Mouse (Mus musculus) brown adipose tissue, adult 24 weeks (tissue): ENCODE measurements around the gene Dcun1d2. TPM values are rescaled to one million over a fixed set of nuclear protein-coding genes. Genes with fewer than 3 reads are reported as not detected.

Experiments used
- H3K27ac ChIP-seq: fragments of 200-500 bp; replicated peaks from 2 replicates; pipeline ENCODE4 v1.5.1; 2012; ENCODE audit warnings: low read depth, mild to moderate bottlenecking, low read length
- H3K4me1 ChIP-seq: fragments of 200-500 bp; 2 replicates; pipeline ENCODE4 v1.6.1; 2012; ENCODE audit warnings: low read length, mixed read lengths; ENCODE audit not compliant: control insufficient read depth, insufficient read depth, insufficient read length
- H3K4me3 ChIP-seq: fragments of 200-500 bp; 2 replicates; pipeline ENCODE4 v1.5.1; 2012; ENCODE audit warnings: low read depth, mild to moderate bottlenecking, low read length, moderate library complexity; ENCODE audit not compliant: insufficient read depth
- polyA plus RNA-seq: library from polyadenylated mRNA; stranded (reverse); fragments of >200 nt; gene quantifications from 2 replicates; pipeline ENCODE4 v1.2.4, GENCODE M21; 2012; ENCODE audit not compliant: missing spikeins, insufficient read depth, insufficient read length

Dcun1d2 gene
- polyA plus RNA-seq, 1 experiment = 21.1 TPM

GRCm38 (mm10) chr8:13229802-13230201 lies 58.1 kb downstream of the Dcun1d2 start:
- no peak overlapping the region for H3K27ac ChIP-seq

GRCm38 (mm10) chr8:13228923-13229610 lies 58.9 kb downstream of the Dcun1d2 start:
- H3K4me3 ChIP-seq = no peak overlapping the region
- H3K4me1 ChIP-seq = no peaks in the 10 kb centered on the region
- H3K27ac ChIP-seq = no peak overlapping the region

More at GRCm38 (mm10) chr8:13229802-13230201, 58.1 kb downstream of the Dcun1d2 start:
- Histone ChIP-seq H3K4me3 (no peak overlapping the region), H3K4me1 (no peaks in the 10 kb centered on the region)

- no peak overlapping the region for H3K4me3 ChIP-seq
- H3K4me1 ChIP-seq = no peaks in the 10 kb centered on the region
- no peak overlapping the region for H3K27ac ChIP-seq
Observed at GRCm38 (mm10) chr8:13227184-13227583, 60.7 kb downstream of the Dcun1d2 start.

- Histone ChIP-seq H3K4me3 (no peak overlapping the region), H3K27ac (no peak overlapping the region), H3K4me1 (no peaks in the 10 kb centered on the region)
Observed at GRCm38 (mm10) chr8:13226288-13226687, 61.6 kb downstream of the Dcun1d2 start.

GRCm38 (mm10) chr8:13224426-13224825 lies 63.5 kb downstream of the Dcun1d2 start:
- Histone ChIP-seq H3K27ac (no peak overlapping the region), H3K4me1 (no peaks in the 10 kb centered on the region), H3K4me3 (no peak overlapping the region)

GRCm38 (mm10) chr8:13218441-13218840 lies 69.5 kb downstream of the Dcun1d2 start:
- Histone ChIP-seq H3K27ac (no peak overlapping the region), H3K4me3 (no peak overlapping the region), H3K4me1 (peaks cover 2% of the 10 kb centered on the region; the same call in 1 of the 2 replicates)

GRCm38 (mm10) chr8:13217986-13218385 lies 69.9 kb downstream of the Dcun1d2 start:
- peaks cover 4% of the 10 kb centered on the region; the same call in 1 of the 2 replicates for H3K4me1 ChIP-seq
- H3K27ac ChIP-seq = no peak overlapping the region
- no peak overlapping the region for H3K4me3 ChIP-seq

- no peak overlapping the region for H3K27ac ChIP-seq
Observed at GRCm38 (mm10) chr8:13217093-13217492, 70.8 kb downstream of the Dcun1d2 start.

GRCm38 (mm10) chr8:13216386-13216785 lies 71.5 kb downstream of the Dcun1d2 start:
- H3K4me3 ChIP-seq = no peak overlapping the region
- H3K4me1 ChIP-seq = peaks cover 6% of the 10 kb centered on the region; the same call in 1 of the 2 replicates
- no peak overlapping the region for H3K27ac ChIP-seq

More at GRCm38 (mm10) chr8:13217093-13217492, 70.8 kb downstream of the Dcun1d2 start:
- Histone ChIP-seq H3K4me1 (peaks cover 6% of the 10 kb centered on the region; the same call in 1 of the 2 replicates), H3K4me3 (no peak overlapping the region)

GRCm38 (mm10) chr8:13213479-13214268 lies 74.3 kb downstream of the Dcun1d2 start:
- Histone ChIP-seq H3K27ac (no peak overlapping the region), H3K4me3 (no peak overlapping the region), H3K4me1 (peaks cover 11% of the 10 kb centered on the region; the same call in 1 of the 2 replicates)

GRCm38 (mm10) chr8:13209770-13210169 lies 78.2 kb downstream of the Dcun1d2 start:
- H3K4me1 ChIP-seq = peaks cover 15% of the 10 kb centered on the region; the same call in 1 of the 2 replicates
- no peak overlapping the region for H3K4me3 ChIP-seq
- H3K27ac ChIP-seq = peak overlapping the region; percentile 57

GRCm38 (mm10) chr8:13208627-13209355 lies 79.1 kb downstream of the Dcun1d2 start:
- H3K27ac ChIP-seq = peak overlapping the region; percentile 47; the same call in 1 of the 2 replicates
- H3K4me3 ChIP-seq = no peak overlapping the region
- H3K4me1 ChIP-seq = peaks cover 21% of the 10 kb centered on the region; the same call in 1 of the 2 replicates

- H3K27ac ChIP-seq = no peak overlapping the region
- peaks cover 15% of the 10 kb centered on the region; the same call in 1 of the 2 replicates for H3K4me1 ChIP-seq
- H3K4me3 ChIP-seq = no peak overlapping the region
Observed at GRCm38 (mm10) chr8:13206290-13206689, 81.6 kb downstream of the Dcun1d2 start.
